Mouse (Mus musculus) hindlimb bud, embryonic 11.5 days (tissue): ENCODE results near the gene Polr1a.

Experiments
- DNase-seq: peaks from one replicate; pipeline ENCODE4 v3.0.0-alpha.2; 2012; ENCODE audit warnings: low read depth, low spot score; ENCODE audit errors: extremely low spot score

Polr1a gene

DNA sequence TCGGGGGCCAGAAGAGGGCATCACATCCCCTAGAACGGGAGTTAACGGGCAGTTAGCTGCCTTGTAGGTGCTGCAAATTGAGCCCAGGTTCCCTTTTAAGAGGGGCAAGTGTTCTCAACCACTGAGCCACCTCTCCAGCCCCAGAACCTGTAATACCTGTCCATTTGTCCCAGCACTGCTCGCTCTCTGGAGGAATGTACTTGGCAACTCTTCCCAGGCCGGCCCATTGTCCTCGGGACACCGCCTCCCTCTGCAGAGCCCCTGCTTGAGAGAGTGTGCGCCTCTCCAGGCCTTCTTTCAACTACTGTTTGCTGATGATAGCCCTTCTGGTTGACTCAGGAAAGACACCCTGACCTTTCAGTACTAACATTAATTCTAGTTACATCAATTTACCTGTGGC is 37.3 kb downstream of the Polr1a start:
- no peak for DNase-seq

DNA sequence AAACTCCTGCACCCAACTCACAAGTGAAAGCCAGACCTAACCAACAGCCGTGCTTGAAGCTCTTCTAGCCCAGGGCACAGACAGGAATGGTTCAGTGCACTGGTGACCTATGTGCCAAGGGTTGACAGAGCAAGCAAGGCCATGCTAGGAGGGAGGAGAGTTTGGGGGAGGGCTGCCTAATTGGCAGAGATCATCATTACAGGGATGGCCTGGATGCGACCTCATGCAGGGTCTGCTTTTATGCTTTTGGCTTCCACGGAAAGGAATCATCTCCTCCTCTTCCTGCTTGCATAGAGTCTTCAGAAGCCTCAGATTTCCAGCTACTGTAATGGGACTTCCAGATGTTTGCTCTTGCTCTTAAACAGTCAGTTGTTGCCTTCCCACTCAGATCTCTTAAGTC is 40.9 kb downstream of the Polr1a start:
- no peak for DNase-seq

DNA sequence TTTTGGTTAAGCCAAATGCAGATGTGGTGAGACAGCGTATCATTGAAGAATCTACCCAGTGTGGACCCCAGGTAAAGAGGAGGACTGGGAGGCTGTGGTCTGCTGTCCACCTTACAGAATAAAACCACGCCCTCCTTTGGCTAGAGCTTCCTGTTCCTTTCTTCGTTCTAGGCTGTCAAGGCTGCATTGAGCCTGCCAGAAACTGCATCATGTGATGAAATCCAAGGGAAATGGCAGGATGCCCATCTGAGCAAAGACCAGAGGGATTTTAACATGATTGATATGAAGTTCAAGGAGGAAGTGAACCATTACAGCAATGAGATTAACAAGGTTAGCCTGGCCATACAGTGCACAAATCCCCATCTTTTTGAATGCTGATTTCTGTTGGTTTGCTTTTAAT is 41.7 kb downstream of the Polr1a start:
- DNase-seq = no peak

- no peak for DNase-seq
Measured at GRCm38 (mm10) chr6:71951192-71951591, 42.3 kb downstream of the Polr1a start.

DNA sequence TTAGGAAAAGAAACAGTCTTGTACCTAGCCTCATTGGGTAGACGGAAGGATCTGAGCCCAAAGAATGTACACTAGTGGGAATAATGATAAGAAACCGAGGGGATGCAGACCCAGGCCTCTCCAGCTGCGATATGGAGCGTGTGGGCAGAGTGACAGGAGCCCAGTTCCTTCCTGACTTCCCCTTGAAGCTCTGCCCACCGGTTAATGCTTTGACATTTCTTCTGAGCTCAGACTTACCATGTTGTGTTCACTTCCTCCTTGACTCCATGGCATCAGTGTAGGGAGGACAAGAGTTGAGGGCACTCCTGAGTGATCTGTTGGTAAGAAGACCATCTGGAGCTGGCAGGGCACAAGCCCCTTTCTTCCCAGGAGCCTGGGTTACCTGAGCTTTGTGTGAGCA is 53.3 kb downstream of the Polr1a start:
- no peak for DNase-seq

DNA sequence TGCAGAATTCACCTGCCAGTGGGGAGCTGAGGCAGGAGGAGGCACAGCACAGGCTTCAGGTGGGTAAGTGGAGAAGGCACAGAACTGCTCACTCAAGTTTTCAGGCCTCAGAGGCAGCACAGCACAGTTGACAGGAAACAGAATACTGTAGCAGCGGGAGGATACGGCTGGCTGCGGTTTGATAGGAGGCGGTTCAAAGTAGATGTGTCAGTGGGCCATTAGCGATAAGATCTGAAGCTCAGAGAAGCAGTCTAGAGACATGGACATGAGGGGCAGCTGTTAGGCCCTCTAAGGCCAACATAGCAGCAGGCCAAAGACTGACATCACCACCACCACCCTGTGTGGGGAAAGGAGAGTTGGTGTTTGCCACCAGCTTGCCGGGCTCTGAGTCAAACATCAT is 53.9 kb downstream of the Polr1a start:
- DNase-seq = no peak

DNA sequence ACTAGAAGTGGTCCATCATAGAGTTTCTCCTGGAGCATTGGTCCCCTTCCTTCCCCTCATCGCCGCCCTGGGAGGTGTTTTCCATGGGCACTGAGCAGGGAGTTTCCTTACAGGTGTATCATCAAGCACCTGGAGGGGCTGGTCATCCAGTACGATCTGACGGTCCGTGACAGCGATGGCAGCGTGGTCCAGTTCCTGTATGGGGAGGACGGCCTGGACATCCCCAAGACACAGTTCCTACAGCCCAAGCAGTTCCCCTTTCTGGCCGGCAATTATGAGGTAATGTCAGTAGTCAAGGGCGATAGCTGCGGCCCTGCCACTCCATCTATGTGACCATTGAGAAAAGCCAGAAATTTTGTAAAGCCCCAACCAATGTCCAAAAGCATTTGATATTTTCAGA is 54.7 kb downstream of the Polr1a start:
- no peak for DNase-seq

DNA sequence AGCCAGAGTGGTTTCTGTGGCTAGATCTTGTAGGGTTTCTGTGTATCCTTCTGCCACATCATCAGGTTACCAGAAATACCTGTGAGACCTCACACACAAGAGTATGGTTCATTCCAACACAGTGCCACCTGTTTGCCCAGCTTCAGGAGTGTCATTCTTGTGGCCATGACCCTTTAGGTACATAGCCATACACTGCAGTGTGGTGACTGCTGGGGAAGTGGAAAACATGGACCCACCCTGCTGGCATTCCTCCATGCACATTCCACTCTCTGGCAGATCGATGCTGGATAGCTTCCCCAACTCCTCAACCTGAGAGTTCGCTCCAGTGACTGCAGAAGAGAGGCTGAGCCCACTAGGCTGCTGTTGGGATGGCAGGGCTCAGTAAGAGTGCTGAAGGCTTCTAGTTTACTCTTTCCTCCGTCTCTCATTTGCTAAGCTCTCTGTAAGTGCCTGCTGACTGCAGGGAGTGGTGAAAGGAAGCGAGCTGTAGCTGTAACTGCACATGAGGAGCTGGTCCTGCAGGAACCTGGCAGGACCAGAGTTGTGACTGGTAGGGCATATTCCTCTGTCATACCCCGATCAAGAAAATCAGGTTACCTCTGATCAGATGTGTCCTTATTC is 57.9 kb downstream of the Polr1a start:
- DNase-seq = no peak

- DNase-seq = no peak
Measured at GRCm38 (mm10) chr6:71967847-71968246, 59.0 kb downstream of the Polr1a start.

DNA sequence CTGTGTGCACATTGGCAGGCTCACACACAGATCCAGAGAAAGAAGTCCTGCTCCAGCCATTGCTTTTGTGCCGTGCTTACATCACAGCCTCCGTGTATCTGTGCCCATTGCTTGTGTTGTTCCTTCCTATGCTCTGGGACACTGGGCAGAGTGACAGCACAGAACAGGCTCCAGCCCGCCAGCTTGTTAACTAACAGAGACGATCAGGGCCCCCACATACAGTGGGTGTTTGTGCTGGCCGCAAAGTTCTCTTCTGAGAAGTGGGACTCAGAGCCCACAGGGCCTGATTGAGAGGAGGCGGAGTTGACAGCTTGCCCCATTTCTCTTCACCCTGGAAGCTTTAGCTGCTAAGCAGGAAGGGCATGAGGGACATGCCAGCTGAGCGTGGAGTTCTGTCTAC is 60.6 kb downstream of the Polr1a start:
- no peak for DNase-seq

GRCm38 (mm10) chr6:71970154-71970553 is 61.3 kb downstream of the Polr1a start:
- DNase-seq = no peak

DNA sequence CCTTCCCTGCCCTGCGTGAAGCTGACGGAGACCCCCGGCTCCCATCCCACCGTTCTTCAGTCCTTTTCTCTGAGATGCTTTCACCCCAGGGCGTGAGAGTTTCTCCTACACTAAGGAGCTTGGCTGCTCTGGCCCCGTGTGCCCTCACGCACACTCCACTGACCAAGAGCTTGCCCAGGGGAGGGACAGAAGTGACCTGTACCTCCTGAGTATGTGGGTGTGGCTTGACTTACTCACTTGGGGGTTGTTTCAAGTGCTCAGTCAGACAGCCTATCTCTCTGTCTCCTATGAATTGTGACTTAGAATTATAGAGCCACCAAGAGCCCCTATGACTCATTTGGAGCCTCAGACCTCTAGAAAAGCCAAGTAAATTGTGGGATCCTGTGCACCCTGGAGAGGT is 67.7 kb downstream of the Polr1a start:
- DNase-seq = no peak

DNA sequence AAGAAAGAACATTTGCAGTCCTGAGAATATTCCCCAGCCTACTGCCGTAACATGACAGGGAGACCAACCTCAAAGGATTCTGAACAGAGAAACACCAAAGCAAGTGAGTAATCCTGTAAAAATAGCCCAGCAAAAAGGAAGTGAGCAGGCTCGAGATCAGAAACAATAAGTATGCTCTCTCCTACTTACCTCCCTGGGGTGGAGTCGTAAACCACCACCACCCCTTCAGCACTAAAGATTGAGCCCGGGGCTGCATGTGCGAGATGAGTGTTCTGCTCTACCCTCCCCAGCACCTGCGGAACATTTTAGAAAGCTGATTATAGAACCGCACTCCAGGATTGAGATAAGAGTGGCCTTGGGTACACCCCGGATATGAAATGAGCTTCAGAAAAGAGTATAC is 71.3 kb downstream of the Polr1a start:
- DNase-seq = no peak

DNA sequence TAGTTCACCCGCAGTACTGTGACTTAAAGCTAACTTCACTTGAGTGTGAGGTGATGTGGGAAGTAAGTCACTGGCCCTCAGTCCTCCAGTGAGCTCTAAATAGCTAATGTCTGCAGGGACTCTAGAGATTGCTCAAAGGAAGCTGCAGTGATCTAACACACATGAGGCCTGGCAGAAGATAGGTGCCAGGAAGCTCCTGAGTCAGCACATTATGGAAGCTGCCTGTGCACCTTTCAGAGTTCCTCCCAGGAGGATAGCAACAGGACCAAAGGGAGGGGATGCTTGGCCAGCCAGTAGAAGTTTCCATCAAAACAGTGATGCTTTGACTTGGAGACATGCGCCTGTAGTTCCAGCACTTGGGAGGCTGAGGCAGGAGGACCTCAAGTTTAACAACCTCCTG is 71.7 kb downstream of the Polr1a start:
- no peak for DNase-seq

GRCm38 (mm10) chr6:71981450-71981849 is 72.6 kb downstream of the Polr1a start:
- DNase-seq = no peak

GRCm38 (mm10) chr6:71985984-71986383 is 77.1 kb downstream of the Polr1a start:
- no peak for DNase-seq

- no peak for DNase-seq
Measured at GRCm38 (mm10) chr6:71987546-71988248, 78.8 kb downstream of the Polr1a start.

DNA sequence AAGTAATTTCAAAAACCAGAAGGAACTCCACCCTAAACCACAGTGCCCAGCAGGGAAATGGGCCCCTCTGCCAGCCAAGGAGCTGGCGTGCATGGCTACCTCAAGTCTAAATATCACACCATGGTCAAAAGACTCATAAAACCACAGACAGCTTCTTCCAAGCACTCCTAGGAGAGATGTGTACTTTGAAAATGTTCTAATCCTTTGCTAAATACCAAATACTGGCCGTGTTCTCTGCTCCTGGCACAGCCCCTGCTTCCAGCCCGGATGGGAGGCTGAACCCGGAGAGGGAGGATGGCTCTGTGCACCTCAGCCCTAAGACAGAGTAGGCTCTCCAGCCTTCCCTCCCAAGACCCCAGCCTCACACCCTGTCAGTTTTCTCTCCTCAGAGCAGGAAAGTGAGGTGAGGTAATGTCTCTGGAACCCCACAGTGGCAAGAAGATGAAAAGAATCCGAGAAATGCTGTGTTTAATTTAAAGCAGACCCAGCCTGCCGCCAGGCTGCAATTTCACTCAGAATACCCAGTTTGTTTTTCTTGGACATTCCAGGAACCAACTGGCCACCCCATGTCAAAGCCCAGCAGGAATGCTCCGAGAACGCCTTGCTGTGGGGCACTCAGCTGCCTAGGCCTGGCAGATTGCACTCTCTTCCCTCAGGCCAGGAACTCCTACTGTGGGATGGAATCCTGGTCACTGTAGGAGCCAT is 80.9 kb downstream of the Polr1a start:
- DNase-seq = peak; percentile 63

DNA sequence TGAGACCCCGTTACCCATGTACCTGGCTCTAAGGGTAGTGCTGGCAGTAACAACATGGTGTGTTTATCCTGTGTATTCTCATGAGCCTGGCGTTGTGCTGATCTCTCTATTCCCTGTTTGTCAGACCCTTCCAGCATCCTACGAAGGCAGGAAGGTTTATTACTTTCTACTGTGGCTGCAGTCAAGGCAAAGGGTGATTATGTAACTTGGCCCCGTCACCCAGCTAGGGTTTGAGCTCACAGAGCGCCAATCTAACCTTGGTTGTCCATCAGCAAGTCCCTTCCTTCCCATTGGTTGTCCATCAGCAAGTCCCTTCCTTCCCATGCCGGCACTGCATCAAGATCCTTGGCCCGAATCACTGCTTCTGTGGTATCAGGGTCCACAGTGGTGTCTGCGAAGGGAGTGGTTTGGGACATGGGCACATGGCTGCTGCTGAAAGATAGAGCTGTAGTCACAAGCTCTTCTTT is 81.6 kb downstream of the Polr1a start:
- DNase-seq = no peak

DNA sequence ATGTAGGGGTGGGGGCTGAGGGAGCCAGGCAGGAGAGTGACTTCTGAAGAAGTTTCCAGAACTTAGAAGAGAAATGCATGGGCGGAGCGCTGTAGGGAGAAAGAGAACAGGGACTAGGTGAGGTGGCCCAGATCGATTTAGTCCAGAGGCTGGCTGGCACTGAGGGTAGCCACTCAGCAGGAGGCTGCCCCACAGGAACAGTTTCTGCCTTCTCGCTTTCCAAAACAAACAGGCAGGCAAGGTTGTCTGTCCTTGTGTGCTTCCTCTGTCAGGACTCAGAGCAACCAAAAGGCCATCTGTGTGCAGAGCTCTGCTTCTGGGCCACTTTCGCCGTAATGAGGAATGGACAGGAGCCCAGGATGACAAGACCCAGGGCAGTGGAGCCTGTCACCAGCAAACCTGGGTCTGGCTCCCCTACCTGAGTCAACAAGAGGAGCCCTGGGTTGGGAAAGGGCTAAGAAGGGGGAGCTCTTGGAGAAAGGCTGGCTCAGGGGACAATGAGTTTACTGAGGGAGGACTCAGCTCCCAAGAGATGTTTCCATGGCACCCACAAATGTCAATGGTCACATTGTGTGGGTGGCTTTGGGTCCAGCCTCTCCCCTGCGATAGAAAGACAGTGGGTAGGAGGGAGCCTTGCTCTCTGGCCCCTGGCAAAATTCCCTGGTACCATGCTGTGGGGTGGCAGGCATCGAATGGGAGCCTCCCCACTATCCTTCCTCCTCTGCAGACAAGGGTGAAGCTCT is 82.5 kb downstream of the Polr1a start:
- DNase-seq = no peak

- no peak for DNase-seq
Measured at GRCm38 (mm10) chr6:71991933-71992325, 83.1 kb downstream of the Polr1a start.

- no peak for DNase-seq
Measured at GRCm38 (mm10) chr6:71994004-71994403, 85.2 kb downstream of the Polr1a start.
